Mouse (Mus musculus) kidney, postnatal 0 days (tissue): ENCODE data around the gene Elob. TPM values are rescaled to one million over a fixed set of nuclear protein-coding genes. Genes with fewer than 3 reads are reported as not detected.

Source experiments
- ATAC-seq: fragments of 200-750 bp; cut with Nextera tagmentation; replicated peaks from 2 replicates; pipeline ENCODE4 v1.8.0; 2017; ENCODE audit warnings: low read depth, moderate number of reproducible peaks, moderate TSS enrichment, moderate library complexity; ENCODE audit not compliant: low FRiP score
- DNase-seq: peaks from one replicate; pipeline ENCODE4 v3.0.0-alpha.2; 2016; ENCODE audit warnings: low spot score
- H3K27ac ChIP-seq: fragments of 300-500 bp; sonication (generic); 2 replicates; pipeline ENCODE4 v1.5.1; 2014; ENCODE audit warnings: mild to moderate bottlenecking
- H3K27me3 ChIP-seq: fragments of 300-500 bp; sonication (generic); 2 replicates; pipeline ENCODE4 v1.6.1; 2014; ENCODE audit warnings: low read length, mixed read lengths; ENCODE audit not compliant: insufficient read depth
- H3K36me3 ChIP-seq: fragments of 300-500 bp; sonication (generic); 2 replicates; pipeline ENCODE4 v1.6.1; 2014; ENCODE audit warnings: low read length, mixed read lengths; ENCODE audit not compliant: insufficient read depth
- H3K4me1 ChIP-seq: fragments of 300-500 bp; sonication (generic); replicated peaks from 2 replicates; pipeline ENCODE4 v1.6.1; 2014; ENCODE audit warnings: antibody characterized with exemption, low read length, mixed read lengths; ENCODE audit not compliant: insufficient read depth
- H3K4me2 ChIP-seq: fragments of 300-500 bp; sonication (generic); 2 replicates; pipeline ENCODE4 v1.6.1; 2014; ENCODE audit warnings: mild to moderate bottlenecking, low read length, moderate library complexity, mixed read lengths
- H3K4me3 ChIP-seq: fragments of 300-500 bp; sonication (generic); replicated peaks from 2 replicates; pipeline ENCODE4 v1.5.1; 2014; ENCODE audit warnings: low read depth, low read length
- H3K9ac ChIP-seq: fragments of 300-500 bp; sonication (generic); 2 replicates; pipeline ENCODE4 v1.6.1; 2014; ENCODE audit warnings: low read depth, low read length
- H3K9me3 ChIP-seq: fragments of 300-500 bp; sonication (generic); replicated peaks from 2 replicates; pipeline ENCODE4 v1.6.1; 2016; ENCODE audit warnings: low read length, inconsistent platforms, mixed read lengths
- CTCF ChIP-seq: IDR thresholded peaks from 2 replicates; pipeline ENCODE4 v1.5.1; 2016; ENCODE audit warnings: antibody characterized with exemption, low read depth, mild to moderate bottlenecking, moderate library complexity
- WGBS: fragments of 180-500 bp; shearing (Covaris S2); extraction: QIAGEN DNeasy Blood & Tissue Kit; methylation state at CpG from one replicate; pipeline ENCODE4 v1.1.7; 2014; 5-methylcytosine and 5-hydroxymethylcytosine counted together
- polyA plus RNA-seq: library from polyadenylated mRNA; unstranded; fragments of >200 nt; fragmentation: Nextera tagmentation; extraction: Ambion mirVana; gene quantifications from 2 replicates; pipeline ENCODE4 v1.2.1, GENCODE M21; 2015

Gene Elob
- polyA plus RNA-seq, 1 experiment from 2014 or later = 1,143 TPM

- Histone ChIP-seq H3K36me3 (peaks cover 3% of the 10 kb centered on the region; the same call in 1 of the 2 replicates), H3K9me3 (no peaks in the 10 kb centered on the region), H3K4me2 (peak overlapping the region; percentile 82), H3K27ac (peak overlapping the region; percentile 97), H3K9ac (peak overlapping the region; percentile 95), H3K27me3 (no peaks in the 10 kb centered on the region), H3K4me1 (peaks cover 18% of the 10 kb centered on the region; the same call in 1 of the 2 replicates), H3K4me3 (peak overlapping the region; percentile 98)
- DNase-seq (peak; percentile 100), ATAC-seq (peak; percentile 98)
- no peak for TF ChIP-seq CTCF
- WGBS = 4% methylated on average over 59 of the region's 60 CpGs
Measured at GRCm38 (mm10) chr17:23802746-23803365, 26.1 kb downstream of the Elob start.

DNA sequence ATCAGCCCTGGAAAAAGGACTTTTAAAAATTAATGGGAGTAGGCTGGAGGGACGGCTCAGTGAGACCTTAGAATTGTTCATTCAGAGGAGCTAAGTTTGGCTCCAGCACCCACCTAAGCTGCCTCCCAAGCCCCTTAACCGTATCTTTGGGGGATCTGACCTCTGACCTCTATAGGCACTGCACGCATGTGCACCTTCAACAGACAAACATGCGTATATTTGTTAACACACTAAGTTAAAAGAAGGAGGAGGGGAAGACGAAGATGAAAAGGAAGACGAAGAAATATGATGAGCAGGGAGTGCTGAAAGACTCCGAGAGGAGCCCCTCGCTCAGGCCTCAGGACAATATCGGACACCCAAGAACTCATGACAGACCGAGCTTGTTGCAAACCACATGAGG is 27.3 kb downstream of the Elob start:
- ATAC-seq (no peak), DNase-seq (no peak)
- Histone ChIP-seq H3K36me3 (no peaks in the 10 kb centered on the region), H3K27ac (no peak overlapping the region), H3K4me1 (peaks cover 10% of the 10 kb centered on the region; the same call in 1 of the 2 replicates), H3K27me3 (no peaks in the 10 kb centered on the region), H3K9ac (no peak overlapping the region), H3K9me3 (no peaks in the 10 kb centered on the region), H3K4me2 (no peak overlapping the region), H3K4me3 (no peak overlapping the region)
- no peak for TF ChIP-seq CTCF
- 93% methylated on average over 10 of the region's 10 CpGs for WGBS

- Histone ChIP-seq H3K4me2 (no peak overlapping the region), H3K9me3 (no peaks in the 10 kb centered on the region), H3K27me3 (no peaks in the 10 kb centered on the region), H3K4me1 (no peaks in the 10 kb centered on the region), H3K27ac (no peak overlapping the region), H3K4me3 (no peak overlapping the region), H3K36me3 (no peaks in the 10 kb centered on the region), H3K9ac (no peak overlapping the region)
- 73% methylated on average over 7 of the region's 7 CpGs for WGBS
- ATAC-seq = no peak
- no peak for DNase-seq
- no peak for TF ChIP-seq CTCF
Measured at GRCm38 (mm10) chr17:23797316-23797715, 31.6 kb downstream of the Elob start.

- Histone ChIP-seq H3K9ac (no peak overlapping the region), H3K4me1 (no peaks in the 10 kb centered on the region; the same call in 1 of the 2 replicates), H3K27me3 (no peaks in the 10 kb centered on the region), H3K27ac (no peak overlapping the region), H3K4me2 (no peak overlapping the region), H3K9me3 (no peaks in the 10 kb centered on the region), H3K36me3 (no peaks in the 10 kb centered on the region), H3K4me3 (no peak overlapping the region)
- WGBS = 93% methylated on average over 8 of the region's 8 CpGs
- DNase-seq (no peak), ATAC-seq (no peak)
- no peak for TF ChIP-seq CTCF
Measured at GRCm38 (mm10) chr17:23795323-23795722, 33.6 kb downstream of the Elob start.

GRCm38 (mm10) chr17:23791079-23791357 is 37.9 kb downstream of the Elob start:
- no peak for TF ChIP-seq CTCF
- peak overlapping the region; percentile 88 for H3K27ac ChIP-seq
- H3K4me2 ChIP-seq = peak overlapping the region; percentile 74
- no peaks in the 10 kb centered on the region for H3K36me3 ChIP-seq
- no peak overlapping the region; the same call in 1 of the 2 replicates for H3K9ac ChIP-seq
- no peaks in the 10 kb centered on the region for H3K9me3 ChIP-seq
- 47% methylated on average over 2 of the region's 2 CpGs for WGBS
- H3K4me1 ChIP-seq = peaks cover 2% of the 10 kb centered on the region; the same call in 1 of the 2 replicates
- ATAC-seq (no peak), DNase-seq (no peak)
- H3K27me3 ChIP-seq = no peaks in the 10 kb centered on the region
- peak overlapping the region; percentile 43; the same call in 1 of the 2 replicates for H3K4me3 ChIP-seq

DNA sequence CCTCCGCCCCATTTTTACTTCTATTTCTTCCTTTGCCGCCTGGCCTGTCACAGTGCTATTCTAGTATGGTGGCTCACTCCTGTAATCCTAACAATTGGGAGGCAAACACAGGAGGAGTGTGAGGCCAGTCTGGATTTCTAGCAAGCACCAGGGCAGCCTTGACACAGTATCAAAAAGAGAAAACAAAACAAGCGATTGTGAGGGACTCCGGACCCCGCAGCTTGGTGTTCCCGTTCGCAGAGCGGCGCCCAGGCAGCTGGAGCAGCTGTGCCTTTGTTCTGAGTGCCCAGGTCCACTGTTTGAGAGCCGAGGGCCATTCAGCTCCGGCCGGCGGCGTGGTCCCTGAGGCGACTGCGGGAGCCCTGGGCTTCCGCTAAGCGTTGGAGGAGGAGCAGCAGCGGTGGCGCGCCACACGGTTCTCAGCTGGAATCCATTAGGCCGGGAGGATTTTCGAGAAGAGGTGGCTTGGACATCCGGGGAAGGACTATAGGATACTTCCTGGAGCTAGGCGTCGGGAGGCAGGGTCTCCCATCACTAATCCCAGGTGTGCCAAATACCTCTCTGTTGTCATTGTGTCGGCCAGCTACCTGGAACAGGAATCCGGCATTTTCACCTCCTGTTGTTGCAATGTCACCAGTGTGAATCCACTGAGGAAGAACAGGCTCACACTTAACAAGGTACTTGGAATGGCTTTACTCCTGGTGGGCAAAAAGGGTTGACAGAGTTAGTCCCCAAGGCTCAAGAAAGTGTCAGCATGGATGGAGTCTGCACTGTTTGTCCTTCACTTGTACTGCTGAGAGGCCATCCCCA is 38.5 kb downstream of the Elob start, which contains the start of gene Srrm2:
TSS of gene Srrm2 (plus strand) at position 264 of the 810 bp plus-strand sequence.
- peak within 1 kb of the TSS; percentile 43 for H3K4me3 ChIP-seq
- DNase-seq = peak; percentile 79
- H3K27ac ChIP-seq = peak within 1 kb of the TSS; percentile 88
- H3K36me3 ChIP-seq = no peaks in the 10 kb centered on the region
- H3K27me3 ChIP-seq = no peaks in the 10 kb centered on the region
- H3K4me1 ChIP-seq = peaks cover 2% of the 10 kb centered on the region; the same call in 1 of the 2 replicates
- peak within 1 kb of the TSS; percentile 74 for H3K4me2 ChIP-seq
- no peaks in the 10 kb centered on the region for H3K9me3 ChIP-seq
- peak within 1 kb of the TSS; percentile 76 for H3K9ac ChIP-seq
- no peak for TF ChIP-seq CTCF
- WGBS = 2% methylated on average over 29 of the region's 29 CpGs
- peak; percentile 53; the same call in 1 of the 2 replicates for ATAC-seq
